Mouse (Mus musculus) stomach, postnatal 0 days (tissue): ENCODE measurements around the gene Adam1b.

Source experiments
- CTCF ChIP-seq: IDR thresholded peaks from 2 replicates; pipeline ENCODE4 v1.5.1; 2016; ENCODE audit warnings: antibody characterized with exemption, low read depth, mild to moderate bottlenecking, moderate library complexity
- EP300 ChIP-seq: optimal IDR thresholded peaks from 2 replicates; pipeline ENCODE3; 2016; ENCODE audit warnings: antibody characterized with exemption

- no peak for TF ChIP-seq CTCF
- no peak for TF ChIP-seq EP300
Observed at GRCm38 (mm10) chr5:121549196-121549595, 46.0 kb upstream of the Adam1b start.
